Mouse (Mus musculus): ENCODE results near the gene Cdh26. TPM values are rescaled to one million over a fixed set of nuclear protein-coding genes. Genes with fewer than 3 reads are reported as not detected.

Gene Cdh26
- polyA plus RNA-seq, 1 experiment from 2014 or later = 0.13 TPM

DNA sequence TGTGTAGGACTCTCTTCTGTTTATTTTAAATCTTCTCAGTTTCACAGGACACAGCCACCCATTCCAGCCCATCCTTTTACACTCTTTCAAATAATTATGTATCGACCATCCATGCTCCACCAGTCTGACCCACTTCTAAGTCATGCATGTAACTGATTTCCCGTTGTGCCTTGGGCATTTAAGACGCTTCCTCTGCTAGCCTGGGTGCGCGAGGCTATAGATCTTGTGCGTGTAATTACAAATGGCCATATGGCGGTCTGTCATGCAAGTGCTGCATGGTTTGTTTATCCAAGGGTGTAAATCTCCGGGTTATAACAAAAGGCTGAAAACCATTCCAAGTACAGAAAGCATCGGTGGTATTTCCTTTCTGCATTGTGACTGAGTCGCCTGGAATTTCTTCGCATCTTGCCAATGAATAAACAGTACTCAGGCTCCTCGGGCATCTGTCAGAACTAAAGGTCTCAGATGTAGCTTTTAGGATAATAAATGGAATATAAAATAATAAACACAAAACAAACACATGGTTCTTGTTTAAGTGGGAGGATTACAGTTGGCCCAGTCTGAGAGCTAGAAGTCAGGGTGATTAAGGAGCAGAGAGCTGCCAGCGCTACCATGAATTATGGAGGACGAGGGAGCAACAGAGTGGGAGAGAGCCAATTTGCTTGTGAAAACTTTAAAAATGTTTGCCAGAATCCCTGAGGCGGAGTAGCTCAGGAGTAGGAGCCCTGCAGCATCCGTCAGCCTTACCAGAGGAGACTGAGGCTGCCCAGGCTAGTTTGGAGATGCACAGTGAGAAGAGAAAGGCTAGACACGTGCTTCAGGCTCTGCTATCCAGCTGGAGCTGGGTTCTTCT, 24.6 kb downstream of the Cdh26 start:
- Histone ChIP-seq H3K9me3 (ENCODE audit: low read length) (no peaks in the 10 kb centered on the region), H3K4me1 (ENCODE audit: insufficient read depth) (no peaks in the 10 kb centered on the region), H3K36me3 (replicated peaks; ENCODE audit: insufficient read depth, low read length) (no peaks in the 10 kb centered on the region), H3K27me3 (ENCODE audit: insufficient read depth, low read length) (no peaks in the 10 kb centered on the region), H3K9ac (replicated peaks) (no peak overlapping the region), H3K4me3 (ENCODE audit: low read depth, low read length) (no peak overlapping the region), H3K27ac (ENCODE audit: low read depth) (no peak overlapping the region), H3K4me2 (ENCODE audit: low read depth, low read length) (no peak overlapping the region)
- ATAC-seq = no peak
- WGBS (ENCODE audit: insufficient replicate concordance) = 39% methylated on average over 17 of the region's 17 CpGs
- no peak for TF ChIP-seq EP300 (IDR thresholded peaks at IDR 0.05; ENCODE audit: low read depth)
- no peak for TF ChIP-seq CTCF (IDR thresholded peaks at IDR 0.05; ENCODE audit: low read depth)
- no peak for DNase-seq

DNA sequence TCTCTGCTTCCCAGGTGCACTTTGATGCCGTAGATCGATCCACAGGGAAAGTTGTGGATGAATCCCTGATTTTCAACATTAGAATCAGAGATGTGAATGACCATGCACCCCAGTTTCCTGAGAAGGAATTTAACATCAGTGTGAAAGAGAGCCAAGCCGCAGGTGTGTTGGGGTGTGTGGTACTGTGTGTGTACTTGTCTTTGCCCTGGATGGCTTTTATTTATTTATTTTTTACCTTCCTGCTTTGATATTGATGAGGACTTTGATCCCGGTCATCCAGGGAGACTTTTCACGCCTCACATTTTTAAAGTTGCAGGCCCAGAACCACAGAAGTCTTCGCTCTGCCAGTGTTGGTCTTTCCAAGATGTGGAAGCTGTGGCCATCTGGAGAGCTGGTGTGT, 27.1 kb downstream of the Cdh26 start:
- no peak overlapping the region for H3K4me2 ChIP-seq (ENCODE audit: low read depth, low read length)
- no peaks in the 10 kb centered on the region for H3K4me1 ChIP-seq (ENCODE audit: insufficient read depth)
- no peak overlapping the region for H3K9ac ChIP-seq (replicated peaks)
- no peak overlapping the region for H3K4me3 ChIP-seq (ENCODE audit: low read depth, low read length)
- 74% methylated on average over 6 of the region's 6 CpGs for WGBS (ENCODE audit: insufficient replicate concordance)
- ATAC-seq = no peak
- no peaks in the 10 kb centered on the region for H3K9me3 ChIP-seq (ENCODE audit: low read length)
- TF ChIP-seq EP300 (IDR thresholded peaks at IDR 0.05; ENCODE audit: low read depth) (no peak), CTCF (IDR thresholded peaks at IDR 0.05; ENCODE audit: low read depth) (no peak)
- no peaks in the 10 kb centered on the region for H3K36me3 ChIP-seq (replicated peaks; ENCODE audit: insufficient read depth, low read length)
- no peak overlapping the region for H3K27ac ChIP-seq (ENCODE audit: low read depth)
- no peaks in the 10 kb centered on the region for H3K27me3 ChIP-seq (ENCODE audit: insufficient read depth, low read length)
- no peak for DNase-seq

DNA sequence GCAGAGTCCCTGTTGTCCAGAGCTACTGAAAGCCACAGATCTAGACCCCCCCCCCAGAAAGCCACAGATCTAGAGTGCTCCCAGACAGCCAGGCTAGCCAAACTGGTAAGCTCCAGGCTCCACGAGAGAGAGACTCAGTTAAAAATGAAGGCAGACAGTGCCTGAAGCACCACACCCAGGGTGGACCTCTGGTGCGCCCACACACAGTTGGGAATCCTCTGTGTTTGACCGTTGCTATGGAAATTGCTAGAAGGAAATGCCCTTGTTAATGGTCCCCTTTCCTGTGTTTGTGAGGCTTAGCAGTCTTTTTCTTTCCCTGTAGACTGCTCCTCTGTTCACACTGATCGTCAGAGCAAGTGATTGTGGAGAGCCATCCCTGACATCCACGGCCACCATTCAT, 30.0 kb downstream of the Cdh26 start:
- TF ChIP-seq CTCF (IDR thresholded peaks at IDR 0.05; ENCODE audit: low read depth) (no peak), EP300 (IDR thresholded peaks at IDR 0.05; ENCODE audit: low read depth) (no peak)

DNA sequence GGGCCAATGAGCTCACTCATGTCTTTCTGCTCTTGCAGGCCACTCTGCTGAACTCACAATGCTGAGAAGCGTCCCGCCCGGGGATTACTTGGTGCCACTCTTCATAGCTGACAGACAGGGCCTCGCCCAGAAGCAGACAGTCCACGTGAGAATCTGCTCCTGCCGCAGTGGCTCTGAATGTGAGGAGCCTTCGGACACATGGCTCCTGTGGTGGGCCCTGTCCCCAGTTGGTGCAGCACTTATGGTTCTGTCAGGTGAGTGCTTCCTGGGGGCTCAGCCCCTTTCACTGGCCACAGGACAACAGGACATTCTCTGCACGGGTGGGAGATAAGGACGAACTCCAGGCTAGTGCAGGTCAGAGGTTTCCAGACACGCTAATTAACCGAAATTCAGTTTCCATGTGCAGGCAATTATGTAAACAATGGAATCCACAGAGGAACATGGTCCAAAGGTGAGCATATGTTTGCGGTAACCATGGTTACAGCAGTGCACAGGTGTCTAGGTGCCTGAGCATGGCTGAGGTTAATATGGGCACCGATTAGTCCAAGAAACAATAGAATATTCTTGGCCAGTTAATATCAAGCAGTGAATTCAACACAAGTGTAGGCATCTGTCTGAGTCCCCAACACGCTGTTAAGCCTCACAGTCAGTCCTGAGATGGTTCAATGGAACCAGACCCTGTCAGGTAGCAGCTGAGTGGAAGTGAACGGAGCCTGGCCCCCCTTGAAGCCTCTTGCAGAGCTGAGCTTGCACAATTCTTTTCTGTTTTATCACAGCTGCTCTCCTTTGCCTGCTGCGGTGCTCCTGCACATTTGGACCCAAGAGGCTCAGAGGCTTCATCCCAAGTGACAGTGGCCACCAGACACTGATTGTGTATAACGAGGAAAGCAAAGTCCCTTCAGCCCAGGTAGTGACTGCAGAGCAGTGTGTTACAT, 41.5 kb downstream of the Cdh26 start:
- peak; percentile 91 for ATAC-seq

More for the DNA sequence above, 30.0 kb downstream of the Cdh26 start:
- H3K4me3 ChIP-seq (ENCODE audit: low read depth, low read length) = no peak overlapping the region
- ATAC-seq (no peak), DNase-seq (no peak)
- no peaks in the 10 kb centered on the region for H3K4me1 ChIP-seq (ENCODE audit: insufficient read depth)
- H3K4me2 ChIP-seq (ENCODE audit: low read depth, low read length) = no peak overlapping the region
- 52% methylated on average over 5 of the region's 5 CpGs for WGBS (ENCODE audit: insufficient replicate concordance)
- no peaks in the 10 kb centered on the region for H3K36me3 ChIP-seq (replicated peaks; ENCODE audit: insufficient read depth, low read length)
- no peak overlapping the region for H3K9ac ChIP-seq (replicated peaks)
- H3K27me3 ChIP-seq (ENCODE audit: insufficient read depth, low read length) = no peaks in the 10 kb centered on the region
- no peaks in the 10 kb centered on the region for H3K9me3 ChIP-seq (ENCODE audit: low read length)
- H3K27ac ChIP-seq (ENCODE audit: low read depth) = no peak overlapping the region

DNA sequence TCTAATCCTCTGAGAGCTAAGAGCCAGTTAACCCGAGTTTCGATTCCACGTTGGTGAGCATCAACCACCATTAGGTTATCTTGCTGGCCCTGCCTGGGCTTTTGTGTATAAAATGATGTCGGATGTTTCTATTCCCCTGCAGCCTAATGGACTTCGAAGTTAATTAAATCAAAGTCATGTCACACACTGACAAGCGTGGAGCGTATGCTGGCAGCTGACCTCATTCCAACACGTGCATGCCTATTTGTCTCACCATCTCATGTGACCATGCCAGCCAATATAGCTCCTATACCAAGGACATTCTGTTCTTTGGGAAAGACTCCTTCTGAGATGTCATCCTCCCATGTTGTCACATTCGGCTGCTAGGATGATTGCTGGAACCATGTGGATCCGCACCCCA, 43.6 kb downstream of the Cdh26 start:
- H3K4me3 ChIP-seq (ENCODE audit: low read depth, low read length) = no peak overlapping the region
- no peaks in the 10 kb centered on the region for H3K9me3 ChIP-seq (ENCODE audit: low read length)
- H3K27me3 ChIP-seq (ENCODE audit: insufficient read depth, low read length) = no peaks in the 10 kb centered on the region
- H3K36me3 ChIP-seq (replicated peaks; ENCODE audit: insufficient read depth, low read length) = no peaks in the 10 kb centered on the region
- WGBS (ENCODE audit: insufficient replicate concordance) = 79% methylated on average over 10 of the region's 10 CpGs
- peaks cover 7% of the 10 kb centered on the region for H3K4me1 ChIP-seq (ENCODE audit: insufficient read depth)
- no peak for DNase-seq
- TF ChIP-seq CTCF (IDR thresholded peaks at IDR 0.05; ENCODE audit: low read depth) = no peak
- no peak for TF ChIP-seq EP300 (IDR thresholded peaks at IDR 0.05; ENCODE audit: low read depth)
- H3K9ac ChIP-seq (replicated peaks) = no peak overlapping the region
- ATAC-seq = no peak
- no peak overlapping the region for H3K27ac ChIP-seq (ENCODE audit: low read depth)
- no peak overlapping the region for H3K4me2 ChIP-seq (ENCODE audit: low read depth, low read length)

More for the DNA sequence above, 41.5 kb downstream of the Cdh26 start:
- Histone ChIP-seq H3K4me1 (ENCODE audit: insufficient read depth) (peaks cover 7% of the 10 kb centered on the region), H3K9ac (replicated peaks) (no peak overlapping the region), H3K9me3 (ENCODE audit: low read length) (no peaks in the 10 kb centered on the region), H3K4me3 (ENCODE audit: low read depth, low read length) (no peak overlapping the region), H3K4me2 (ENCODE audit: low read depth, low read length) (peak overlapping the region; percentile 51), H3K27me3 (ENCODE audit: insufficient read depth, low read length) (no peaks in the 10 kb centered on the region), H3K27ac (ENCODE audit: low read depth) (no peak overlapping the region), H3K36me3 (replicated peaks; ENCODE audit: insufficient read depth, low read length) (no peaks in the 10 kb centered on the region)
- WGBS (ENCODE audit: insufficient replicate concordance) = 58% methylated on average over 17 of the region's 17 CpGs
- peak; percentile 29 for DNase-seq
- TF ChIP-seq CTCF (IDR thresholded peaks at IDR 0.05; ENCODE audit: low read depth) (no peak), EP300 (IDR thresholded peaks at IDR 0.05; ENCODE audit: low read depth) (no peak)

DNA sequence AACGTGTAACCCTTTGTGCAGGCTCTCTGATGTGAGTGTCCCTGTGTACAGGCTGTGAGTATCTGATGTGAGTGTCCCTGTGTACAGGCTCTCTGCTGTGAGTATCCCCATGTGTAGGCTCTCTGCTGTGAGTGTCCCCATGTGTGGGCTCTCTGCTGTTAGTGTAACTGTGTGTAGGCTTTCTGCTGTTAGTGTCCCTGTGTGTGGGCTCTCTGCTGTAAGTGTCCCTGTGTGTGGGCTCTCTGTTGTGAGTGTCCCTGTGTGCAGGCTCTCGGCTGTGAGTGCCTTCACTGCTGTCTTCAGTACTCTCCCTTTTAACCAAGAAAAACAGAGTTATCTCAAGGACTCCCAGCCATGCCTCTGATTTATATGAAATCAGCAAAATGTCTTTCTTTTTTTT, 46.9 kb downstream of the Cdh26 start:
- H3K4me1 ChIP-seq (ENCODE audit: insufficient read depth) = peaks cover 4% of the 10 kb centered on the region
- no peak overlapping the region for H3K4me2 ChIP-seq (ENCODE audit: low read depth, low read length)
- no peaks in the 10 kb centered on the region for H3K9me3 ChIP-seq (ENCODE audit: low read length)
- TF ChIP-seq EP300 (IDR thresholded peaks at IDR 0.05; ENCODE audit: low read depth) (no peak), CTCF (IDR thresholded peaks at IDR 0.05; ENCODE audit: low read depth) (no peak)
- WGBS (ENCODE audit: insufficient replicate concordance) = 47% methylated on average over 2 of the region's 2 CpGs
- no peaks in the 10 kb centered on the region for H3K27me3 ChIP-seq (ENCODE audit: insufficient read depth, low read length)
- DNase-seq = no peak
- H3K27ac ChIP-seq (ENCODE audit: low read depth) = no peak overlapping the region
- no peak overlapping the region for H3K4me3 ChIP-seq (ENCODE audit: low read depth, low read length)
- H3K36me3 ChIP-seq (replicated peaks; ENCODE audit: insufficient read depth, low read length) = no peaks in the 10 kb centered on the region
- no peak for ATAC-seq
- H3K9ac ChIP-seq (replicated peaks) = no peak overlapping the region

All from liver, postnatal 0 days (tissue).